Mouse (Mus musculus) limb, embryonic 14.5 days (tissue): Measurements from ENCODE around the gene Pigyl. TPM values are rescaled to one million over a fixed set of nuclear protein-coding genes. Genes with fewer than 3 reads are reported as not detected.

Source experiments
- ATAC-seq: fragments of 200-750 bp; cut with Nextera tagmentation; 2 replicates; pipeline ENCODE4 v1.8.0; 2017; ENCODE audit warnings: low read depth, moderate number of reproducible peaks, moderate TSS enrichment; ENCODE audit not compliant: low FRiP score
- DNase-seq: peaks from one replicate; pipeline ENCODE4 v3.0.0-alpha.2; 2015; ENCODE audit warnings: low spot score
- H3K27ac ChIP-seq: fragments of 300-500 bp; sonication (generic); replicated peaks from 2 replicates; pipeline ENCODE4 v1.5.1; 2014; ENCODE audit warnings: low read depth, mild to moderate bottlenecking, low read length, moderate library complexity, mixed read lengths
- H3K27me3 ChIP-seq: fragments of 300-500 bp; sonication (generic); 2 replicates; pipeline ENCODE4 v1.6.1; 2014; ENCODE audit warnings: low read length, mixed read lengths; ENCODE audit not compliant: control insufficient read depth, insufficient read depth
- H3K36me3 ChIP-seq: fragments of 300-500 bp; sonication (generic); 2 replicates; pipeline ENCODE4 v1.6.1; 2014; ENCODE audit warnings: mild to moderate bottlenecking, low read length, moderate library complexity, mixed read lengths; ENCODE audit not compliant: control insufficient read depth, insufficient read depth
- H3K4me1 ChIP-seq: fragments of 300-500 bp; sonication (generic); 2 replicates; pipeline ENCODE4 v1.6.1; 2014; ENCODE audit warnings: antibody characterized with exemption, low read length, mixed read lengths; ENCODE audit not compliant: control insufficient read depth, insufficient read depth
- H3K4me2 ChIP-seq: fragments of 300-500 bp; sonication (generic); replicated peaks from 2 replicates; pipeline ENCODE4 v1.6.1; 2014; ENCODE audit warnings: low read depth, mild to moderate bottlenecking, low read length, moderate library complexity; ENCODE audit not compliant: severe bottlenecking
- H3K4me3 ChIP-seq: fragments of 300-500 bp; sonication (generic); replicated peaks from 2 replicates; pipeline ENCODE4 v1.5.1; 2014; ENCODE audit warnings: low read length
- H3K9ac ChIP-seq: fragments of 300-500 bp; sonication (generic); 2 replicates; pipeline ENCODE4 v1.6.1; 2014; ENCODE audit warnings: mild to moderate bottlenecking, low read depth, low read length, moderate library complexity; ENCODE audit not compliant: severe bottlenecking
- H3K9me3 ChIP-seq: fragments of 300-500 bp; sonication (generic); 2 replicates; pipeline ENCODE4 v1.6.1; 2016; ENCODE audit warnings: low read length; ENCODE audit not compliant: control insufficient read depth
- POLR2A ChIP-seq: fragments of 200-500 bp; IDR thresholded peaks from 2 replicates; pipeline ENCODE4 v1.8.0; 2012; ENCODE audit warnings: inconsistent platforms, mild to moderate bottlenecking, moderate library complexity, borderline replicate concordance; ENCODE audit not compliant: insufficient read depth, insufficient read length; ENCODE audit errors: extremely low read depth
- WGBS: fragments of 180-500 bp; shearing (Covaris S2); extraction: QIAGEN DNeasy Blood & Tissue Kit; methylation state at CpG from one replicate; pipeline ENCODE4 v1.1.7; 2014; 5-methylcytosine and 5-hydroxymethylcytosine counted together
- microRNA-seq: library from miRNA; unstranded; fragments of <30 nt; microRNA quantifications from one replicate; pipeline ENCODE4, GENCODE M21; 2016
- polyA plus RNA-seq, 2 experiments: library from polyadenylated mRNA; depleted of rRNA in 1 of 2; stranded (reverse) in 1 of 2; unstranded in 1 of 2; fragments of >200 nt; fragmentation: Nextera tagmentation in 1 of 2; extraction: Ambion mirVana in 1 of 2; gene quantifications; 2 replicates each; pipeline versions ENCODE4 v1.2.1 to v1.2.3; 2012 to 2014

The Pigyl gene
- polyA plus RNA-seq, 2 experiments: 62.4 to 82.4 TPM

DNA sequence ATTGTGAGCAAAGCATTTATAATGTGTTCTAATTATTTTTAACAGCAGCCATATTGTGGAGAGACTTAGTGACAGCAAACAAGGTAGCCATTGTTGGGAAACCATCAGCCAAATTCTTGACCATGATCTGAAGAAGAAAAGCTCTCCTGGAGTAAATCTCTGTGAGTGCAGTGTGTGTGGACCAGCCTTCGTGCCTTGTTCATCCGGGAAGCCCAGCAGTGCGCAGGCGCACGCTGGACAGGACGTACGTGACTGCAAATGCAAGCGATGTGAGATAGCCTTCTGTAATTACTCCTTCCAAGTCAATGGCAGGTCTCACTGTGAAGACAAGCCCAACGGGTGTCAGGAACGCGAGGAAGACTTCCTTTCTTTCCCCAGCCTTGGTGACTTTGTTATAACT is 12.7 kb downstream of the Pigyl start:
- 93% methylated on average over 11 of the region's 11 CpGs for WGBS
- DNase-seq: no peak

DNA sequence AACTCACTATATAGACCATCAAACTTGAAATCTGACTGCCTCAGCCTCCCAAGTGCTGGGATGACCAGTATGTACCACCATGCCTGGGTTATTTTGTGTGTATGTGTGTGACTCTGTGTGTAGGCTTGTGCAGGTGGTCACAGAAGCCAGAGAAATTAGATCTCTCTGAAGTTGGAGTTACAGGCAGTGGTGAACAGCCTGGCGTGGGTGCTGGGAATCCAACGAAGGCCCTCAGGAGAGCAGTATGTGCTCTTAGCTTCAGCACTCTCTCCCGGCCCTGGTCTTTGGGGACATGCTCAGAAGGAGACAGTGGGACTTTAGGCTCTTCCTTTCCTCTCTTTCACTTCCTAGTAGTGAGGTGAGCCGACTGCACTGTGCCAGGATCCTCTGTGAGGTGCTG is 15.7 kb downstream of the Pigyl start:
- ATAC-seq (no peak), DNase-seq (no peak)
- H3K4me1 ChIP-seq: no peaks in the 10 kb centered on the region
- no peak overlapping the region for H3K27ac ChIP-seq
- no peak overlapping the region for H3K4me2 ChIP-seq
- H3K36me3 ChIP-seq: no peaks in the 10 kb centered on the region
- H3K4me3 ChIP-seq: no peak overlapping the region
- no peak for TF ChIP-seq POLR2A
- H3K27me3 ChIP-seq: no peaks in the 10 kb centered on the region
- H3K9ac ChIP-seq: no peak overlapping the region
- no peaks in the 10 kb centered on the region; the same call in 1 of the 2 replicates for H3K9me3 ChIP-seq
- WGBS: 86% methylated on average over 4 of the region's 4 CpGs

More for the DNA sequence above, 12.7 kb downstream of the Pigyl start:
- no peak for TF ChIP-seq POLR2A
- ATAC-seq: no peak
- Histone ChIP-seq H3K4me1 (0 out of 2 replicates have a peak, but pooled peaks cover 4% of the 10 kb centered on the region), H3K27me3 (no peaks in the 10 kb centered on the region), H3K9me3 (0 out of 2 replicates have a peak, but pooled peaks cover 6% of the 10 kb centered on the region), H3K4me2 (no peak overlapping the region), H3K27ac (no peak overlapping the region), H3K4me3 (no peak overlapping the region), H3K36me3 (no peaks in the 10 kb centered on the region), H3K9ac (no peak overlapping the region)

DNA sequence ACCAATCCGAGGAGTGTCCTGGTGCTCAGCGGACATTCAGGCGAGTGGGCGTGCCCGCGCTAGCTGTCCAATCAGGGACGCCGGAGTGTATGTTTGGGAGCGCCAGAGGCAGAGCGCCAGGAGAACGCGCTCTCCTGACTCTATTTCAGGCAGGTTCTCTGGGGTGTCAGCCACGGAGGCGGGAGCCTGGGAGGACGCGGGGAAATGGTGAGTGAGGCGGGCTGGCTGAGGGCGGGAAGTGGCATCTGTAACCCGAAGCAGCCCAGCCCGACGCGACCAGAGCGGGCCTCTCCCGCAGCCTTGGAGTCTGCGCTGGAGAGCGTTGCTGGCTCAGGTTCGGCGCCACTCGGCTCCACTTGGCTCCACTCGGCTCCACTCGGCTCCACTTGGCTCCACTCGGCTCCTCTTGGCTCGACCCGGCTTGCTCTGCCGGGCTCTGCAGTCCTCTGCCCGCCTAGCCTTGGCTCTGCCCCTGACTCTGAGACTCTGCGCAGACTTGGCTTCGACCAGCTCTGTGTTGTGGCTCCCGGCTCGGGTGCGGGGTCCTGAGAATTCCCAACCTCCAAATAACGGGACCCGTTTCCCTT is 31.5 kb downstream of the Pigyl start, which contains the start of gene Zfp872:
TSS of gene Zfp872 (plus strand) at position 66 of the 587 bp plus-strand sequence.
- H3K36me3 ChIP-seq: no peaks in the 10 kb centered on the region
- H3K9me3 ChIP-seq: no peaks in the 10 kb centered on the region; the same call in 1 of the 2 replicates
- DNase-seq: peak; percentile 58
- peak within 1 kb of the TSS; percentile 70 for H3K4me2 ChIP-seq
- H3K27ac ChIP-seq: no peak within 1 kb of the TSS
- no peak for TF ChIP-seq POLR2A
- peak; percentile 86 for ATAC-seq
- H3K9ac ChIP-seq: peak within 1 kb of the TSS; percentile 55
- no peaks in the 10 kb centered on the region for H3K4me1 ChIP-seq
- WGBS: 16% methylated on average over 34 of the region's 43 CpGs
- H3K27me3 ChIP-seq: no peaks in the 10 kb centered on the region
- H3K4me3 ChIP-seq: peak within 1 kb of the TSS; percentile 40

DNA sequence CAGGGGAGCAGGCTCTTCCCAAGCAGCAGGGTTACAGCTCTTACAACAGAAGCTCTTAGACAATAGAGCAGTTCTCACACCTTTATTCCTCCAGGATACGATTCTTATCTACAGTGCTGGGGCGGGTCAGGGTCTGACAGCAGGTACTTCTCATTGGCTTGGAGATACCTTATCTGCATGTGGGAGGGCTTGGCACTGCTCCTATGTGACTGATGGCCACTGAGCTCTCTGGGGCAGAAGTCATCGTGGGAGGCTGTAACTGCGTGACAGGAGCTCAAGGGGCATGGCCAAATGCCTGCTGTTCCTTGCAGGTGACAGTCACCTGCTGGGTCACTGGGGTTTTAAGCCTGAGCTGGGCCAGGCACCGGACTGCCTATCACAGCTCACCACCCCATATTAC is 39.8 kb downstream of the Pigyl start:
- H3K4me3 ChIP-seq: no peak overlapping the region
- 26% methylated on average over 5 of the region's 5 CpGs for WGBS
- no peak for ATAC-seq
- no peak overlapping the region for H3K9ac ChIP-seq
- no peak overlapping the region for H3K27ac ChIP-seq
- H3K4me2 ChIP-seq: no peak overlapping the region
- TF ChIP-seq POLR2A: no peak
- no peak for DNase-seq
- H3K4me1 ChIP-seq: no peaks in the 10 kb centered on the region
- no peaks in the 10 kb centered on the region for H3K36me3 ChIP-seq
- H3K9me3 ChIP-seq: peaks cover 25% of the 10 kb centered on the region; the same call in 1 of the 2 replicates
- no peaks in the 10 kb centered on the region for H3K27me3 ChIP-seq

Small RNA genes lying within 50 kb of the gene (microRNA-seq; reads per million reads assigned to microRNA genes)
- not detected for gene Mir7084

Other genes with a start within 250 kb of the Pigyl start
- gene Rab3d, start 238.7 kb upstream of the Pigyl start, polyA plus RNA-seq (2012; rRNA removed): 30.1 and 30.7 TPM in 2 replicates
- 32.5 and 36.3 TPM in 2 replicates for gene Rab3d, start 238.7 kb upstream of the Pigyl start, polyA plus RNA-seq (2014; fragmentation: Nextera tagmentation; extraction: Ambion mirVana)
- 9.6 and 10.8 TPM in 2 replicates for gene Ccdc159, start 229.4 kb upstream of the Pigyl start, polyA plus RNA-seq (2012; rRNA removed)
- 2.8 and 3.3 TPM in 2 replicates for gene Ccdc159, start 229.4 kb upstream of the Pigyl start, polyA plus RNA-seq (2014; fragmentation: Nextera tagmentation; extraction: Ambion mirVana)
- 37.4 and 45.3 TPM in 2 replicates for gene Tmem205, start 229.3 kb upstream of the Pigyl start, polyA plus RNA-seq (2012; rRNA removed)
- gene Tmem205, start 229.3 kb upstream of the Pigyl start, polyA plus RNA-seq (2014; fragmentation: Nextera tagmentation; extraction: Ambion mirVana): 49.5 and 51.5 TPM in 2 replicates
- 31.7 and 44.2 TPM in 2 replicates for gene Plppr2, start 219.8 kb upstream of the Pigyl start, polyA plus RNA-seq (2012; rRNA removed)
- gene Plppr2, start 219.8 kb upstream of the Pigyl start, polyA plus RNA-seq (2014; fragmentation: Nextera tagmentation; extraction: Ambion mirVana): 8.7 and 11.2 TPM in 2 replicates
- gene Swsap1, start 201.1 kb upstream of the Pigyl start, polyA plus RNA-seq (2012; rRNA removed): 6.5 and 7.0 TPM in 2 replicates
- 12.8 TPM in 2 replicates for gene Swsap1, start 201.1 kb upstream of the Pigyl start, polyA plus RNA-seq (2014; fragmentation: Nextera tagmentation; extraction: Ambion mirVana)
- gene Epor, start 193.3 kb upstream of the Pigyl start, polyA plus RNA-seq (2012; rRNA removed): 6.7 and 8.0 TPM in 2 replicates
- gene Epor, start 193.3 kb upstream of the Pigyl start, polyA plus RNA-seq (2014; fragmentation: Nextera tagmentation; extraction: Ambion mirVana): 4.1 and 5.9 TPM in 2 replicates
- 2.9 and 3.2 TPM in 2 replicates for gene Rgl3, start 167.4 kb upstream of the Pigyl start, polyA plus RNA-seq (2012; rRNA removed)
- gene Rgl3, start 167.4 kb upstream of the Pigyl start, polyA plus RNA-seq (2014; fragmentation: Nextera tagmentation; extraction: Ambion mirVana): 1.1 and 1.5 TPM in 2 replicates
- 1.2 and 1.3 TPM in 2 replicates for gene Ccdc151, start 154.2 kb upstream of the Pigyl start, polyA plus RNA-seq (2012; rRNA removed)
- 0.37 and 1.2 TPM in 2 replicates for gene Ccdc151, start 154.2 kb upstream of the Pigyl start, polyA plus RNA-seq (2014; fragmentation: Nextera tagmentation; extraction: Ambion mirVana)
- gene Prkcsh, start 154.0 kb upstream of the Pigyl start, polyA plus RNA-seq (2012; rRNA removed): 156 and 188 TPM in 2 replicates
- gene Prkcsh, start 154.0 kb upstream of the Pigyl start, polyA plus RNA-seq (2014; fragmentation: Nextera tagmentation; extraction: Ambion mirVana): 89.0 and 103 TPM in 2 replicates
- gene Elavl3, start 104.8 kb upstream of the Pigyl start, polyA plus RNA-seq (2012; rRNA removed): 0.56 and 0.67 TPM in 2 replicates
- not detected in 2 replicates for gene Elavl3, start 104.8 kb upstream of the Pigyl start, polyA plus RNA-seq (2014; fragmentation: Nextera tagmentation; extraction: Ambion mirVana)
- 0.28 TPM in 1 of 2 replicates, not detected in the other for gene Gm49318, start 85.6 kb upstream of the Pigyl start, polyA plus RNA-seq (2012; rRNA removed)
- not detected in 2 replicates for gene Gm49318, start 85.6 kb upstream of the Pigyl start, polyA plus RNA-seq (2014; fragmentation: Nextera tagmentation; extraction: Ambion mirVana)
- 31.2 and 33.7 TPM in 2 replicates for gene Zfp653, start 85.5 kb upstream of the Pigyl start, polyA plus RNA-seq (2012; rRNA removed)
- 8.1 and 8.7 TPM in 2 replicates for gene Zfp653, start 85.5 kb upstream of the Pigyl start, polyA plus RNA-seq (2014; fragmentation: Nextera tagmentation; extraction: Ambion mirVana)
- gene Ecsit, start 71.4 kb upstream of the Pigyl start, polyA plus RNA-seq (2012; rRNA removed): 36.3 and 37.5 TPM in 2 replicates
- gene Ecsit, start 71.4 kb upstream of the Pigyl start, polyA plus RNA-seq (2014; fragmentation: Nextera tagmentation; extraction: Ambion mirVana): 30.6 and 32.9 TPM in 2 replicates
- 2.3 and 3.0 TPM in 2 replicates for gene Cnn1, start 57.6 kb upstream of the Pigyl start, polyA plus RNA-seq (2012; rRNA removed)
- 3.1 and 4.4 TPM in 2 replicates for gene Cnn1, start 57.6 kb upstream of the Pigyl start, polyA plus RNA-seq (2014; fragmentation: Nextera tagmentation; extraction: Ambion mirVana)
- 145 and 168 TPM in 2 replicates for gene Elof1, start 39.7 kb upstream of the Pigyl start, polyA plus RNA-seq (2012; rRNA removed)
- gene Elof1, start 39.7 kb upstream of the Pigyl start, polyA plus RNA-seq (2014; fragmentation: Nextera tagmentation; extraction: Ambion mirVana): 199 and 206 TPM in 2 replicates
- gene Acp5, start 21.1 kb upstream of the Pigyl start, polyA plus RNA-seq (2012; rRNA removed): 20.3 and 21.6 TPM in 2 replicates
- gene Acp5, start 21.1 kb upstream of the Pigyl start, polyA plus RNA-seq (2014; fragmentation: Nextera tagmentation; extraction: Ambion mirVana): 17.0 and 23.6 TPM in 2 replicates
- 0.12 and 0.14 TPM in 2 replicates for gene Zfp872, start 31.2 kb downstream of the Pigyl start, polyA plus RNA-seq (2012; rRNA removed)
- gene Zfp872, start 31.2 kb downstream of the Pigyl start, polyA plus RNA-seq (2014; fragmentation: Nextera tagmentation; extraction: Ambion mirVana): 0.33 and 0.51 TPM in 2 replicates
- gene Zfp809, start 68.9 kb downstream of the Pigyl start, polyA plus RNA-seq (2012; rRNA removed): 11.2 and 13.6 TPM in 2 replicates
- gene Zfp809, start 68.9 kb downstream of the Pigyl start, polyA plus RNA-seq (2014; fragmentation: Nextera tagmentation; extraction: Ambion mirVana): 19.6 and 19.7 TPM in 2 replicates
- 1.9 and 2.6 TPM in 2 replicates for gene Zfp599, start 103.0 kb downstream of the Pigyl start, polyA plus RNA-seq (2012; rRNA removed)
- gene Zfp599, start 103.0 kb downstream of the Pigyl start, polyA plus RNA-seq (2014; fragmentation: Nextera tagmentation; extraction: Ambion mirVana): 6.4 and 7.3 TPM in 2 replicates
- 18.9 and 21.2 TPM in 2 replicates for gene Zfp810, start 150.8 kb downstream of the Pigyl start, polyA plus RNA-seq (2012; rRNA removed)
- gene Zfp810, start 150.8 kb downstream of the Pigyl start, polyA plus RNA-seq (2014; fragmentation: Nextera tagmentation; extraction: Ambion mirVana): 19.3 and 25.7 TPM in 2 replicates
- gene Anln, start 232.3 kb downstream of the Pigyl start, polyA plus RNA-seq (2012; rRNA removed): 26.8 and 35.4 TPM in 2 replicates
- gene Anln, start 232.3 kb downstream of the Pigyl start, polyA plus RNA-seq (2014; fragmentation: Nextera tagmentation; extraction: Ambion mirVana): 40.4 and 46.5 TPM in 2 replicates